Mouse (Mus musculus) heart, embryonic 14.5 days (tissue): ENCODE results near the gene Vmn2r1. TPM values are rescaled to one million over a fixed set of nuclear protein-coding genes. Genes with fewer than 3 reads are reported as not detected.

Experiments
- ATAC-seq: fragments of 200-750 bp; cut with Nextera tagmentation; 2 replicates; pipeline ENCODE4 v1.8.0; 2017; ENCODE audit warnings: low read depth, moderate TSS enrichment; ENCODE audit not compliant: insufficient number of reproducible peaks, insufficient read depth, low FRiP score
- H3K27ac ChIP-seq, 2 experiments: fragments of 200-500 bp in 1 of 2; fragments of 300-500 bp in 1 of 2; sonication (generic) in 1 of 2; replicated peaks in 1 of 2; 2 replicates each; pipeline ENCODE4 v1.5.1; 2012 to 2014; ENCODE audit warnings: low read depth in 2 of 2, low read length in 2 of 2, control low read depth in 1 of 2, mild to moderate bottlenecking in 1 of 2, mixed read lengths in 1 of 2; ENCODE audit not compliant: control insufficient read depth in 1 of 2, insufficient read depth in 1 of 2
- H3K27me3 ChIP-seq: fragments of 300-500 bp; sonication (generic); 2 replicates; pipeline ENCODE4 v1.6.1; 2014; ENCODE audit warnings: mild to moderate bottlenecking, low read length, control low read depth; ENCODE audit not compliant: control insufficient read depth, insufficient read depth
- H3K36me3 ChIP-seq: fragments of 300-500 bp; sonication (generic); 2 replicates; pipeline ENCODE4 v1.6.1; 2014; ENCODE audit warnings: mild to moderate bottlenecking, control low read depth, low read length, mixed read lengths; ENCODE audit not compliant: control insufficient read depth, insufficient read depth
- H3K4me1 ChIP-seq, 2 experiments: fragments of 200-500 bp in 1 of 2; fragments of 300-500 bp in 1 of 2; sonication (generic) in 1 of 2; 2 replicates each; pipeline ENCODE4 v1.6.1; 2012 to 2014; ENCODE audit warnings: low read length in 2 of 2, control low read depth in 1 of 2, mixed read lengths in 1 of 2; ENCODE audit not compliant: control insufficient read depth in 2 of 2, insufficient read depth in 2 of 2
- H3K4me2 ChIP-seq: fragments of 300-500 bp; sonication (generic); 2 replicates; pipeline ENCODE4 v1.6.1; 2014; ENCODE audit warnings: mild to moderate bottlenecking, low read length
- H3K4me3 ChIP-seq, 2 experiments: fragments of 200-500 bp in 1 of 2; fragments of 300-500 bp in 1 of 2; sonication (generic) in 1 of 2; 2 replicates each; pipeline ENCODE4 v1.5.1; 2012 to 2014; ENCODE audit warnings: low read length in 2 of 2, mild to moderate bottlenecking in 2 of 2, control low read depth in 1 of 2, low read depth in 1 of 2, moderate library complexity in 1 of 2; ENCODE audit not compliant: control insufficient read depth in 1 of 2, insufficient read depth in 1 of 2
- H3K9ac ChIP-seq: fragments of 300-500 bp; sonication (generic); 2 replicates; pipeline ENCODE4 v1.6.1; 2014; ENCODE audit warnings: mild to moderate bottlenecking, low read length
- H3K9me3 ChIP-seq: fragments of 300-500 bp; sonication (generic); 2 replicates; pipeline ENCODE4 v1.6.1; 2016; ENCODE audit warnings: low read length, control low read depth; ENCODE audit not compliant: control insufficient read depth
- WGBS: fragments of 180-500 bp; shearing (Covaris S2); extraction: QIAGEN DNeasy Blood & Tissue Kit; methylation state at CpG from one replicate; pipeline ENCODE4 v1.1.7; 2014; 5-methylcytosine and 5-hydroxymethylcytosine counted together
- polyA plus RNA-seq: library from polyadenylated mRNA; unstranded; fragments of >200 nt; fragmentation: Nextera tagmentation; extraction: Ambion mirVana; gene quantifications from 2 replicates; pipeline ENCODE4 v1.2.1, GENCODE M21; 2014

Gene Vmn2r1
- polyA plus RNA-seq, result not detected in 2 replicates

DNA sequence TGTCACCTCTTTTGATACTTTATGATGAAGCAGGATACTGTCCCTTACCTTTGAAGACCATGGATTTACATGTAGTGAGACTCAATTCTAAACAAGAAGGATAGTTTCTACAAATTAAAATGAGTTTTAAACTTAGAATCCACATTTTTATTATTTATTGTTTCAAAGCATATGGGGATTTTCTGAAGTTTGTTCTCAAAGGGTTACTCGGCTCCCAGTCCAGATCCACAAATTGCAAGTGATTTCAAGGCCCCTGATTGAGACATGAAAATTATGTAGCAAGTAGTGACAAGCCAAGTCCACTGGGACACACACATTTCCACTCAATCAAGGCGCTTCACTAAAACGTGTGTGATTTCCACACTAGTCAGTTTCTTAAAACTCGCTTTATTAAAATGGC, at the start of gene Vmn2r1:
Gene Vmn2r1 (plus strand): TSS at position 301 of the 400 bp plus-strand sequence.
- WGBS, result 75% methylated on average over 4 of the region's 4 CpGs

DNA sequence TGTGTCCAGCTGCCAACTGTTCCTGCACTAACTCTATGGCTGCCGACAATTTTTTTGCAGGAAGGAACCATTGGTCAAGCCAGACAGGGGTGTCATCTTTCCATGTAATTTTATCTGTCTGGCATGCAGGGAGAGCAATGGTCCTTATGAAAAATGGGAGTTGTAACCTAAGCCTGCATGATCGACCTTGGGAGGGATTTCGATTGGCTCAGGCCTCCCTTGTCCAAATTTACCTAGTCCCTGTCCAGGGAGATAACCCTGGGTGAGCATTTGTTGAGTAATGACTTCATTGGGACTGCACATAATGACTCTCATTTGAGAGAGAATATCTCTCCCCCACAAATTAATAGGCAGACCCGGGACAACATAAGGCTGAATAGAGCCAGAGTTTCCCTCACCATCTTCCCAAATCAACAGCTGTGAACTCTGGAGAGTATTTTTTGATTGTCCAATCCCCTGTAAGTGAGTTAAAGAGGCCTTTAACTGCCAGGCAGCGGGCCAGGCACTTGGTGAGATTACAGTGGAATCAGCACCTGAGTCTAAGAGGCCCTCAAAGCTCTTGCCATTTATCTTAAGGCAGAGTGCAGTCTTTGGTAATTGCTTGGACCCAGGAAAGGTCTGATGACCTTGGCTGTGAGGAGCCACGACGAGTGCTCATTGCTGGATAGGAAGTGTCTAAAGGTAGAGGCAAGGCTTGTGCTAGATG, 43.1 kb upstream of the Vmn2r1 start:
- 50% methylated on average over 7 of the region's 7 CpGs for WGBS
- no peak overlapping the region for H3K4me3 ChIP-seq
- no peaks in the 10 kb centered on the region for H3K9me3 ChIP-seq

More for the DNA sequence above, at the start of gene Vmn2r1:
- no peak within 1 kb of the TSS for H3K27ac ChIP-seq
- no peaks in the 10 kb centered on the region for H3K9me3 ChIP-seq
- H3K27me3 ChIP-seq, result no peaks in the 10 kb centered on the region
- no peak within 1 kb of the TSS for H3K9ac ChIP-seq
- H3K4me1 ChIP-seq, result no peaks in the 10 kb centered on the region
- no peaks in the 10 kb centered on the region for H3K36me3 ChIP-seq
- no peak within 1 kb of the TSS for H3K4me2 ChIP-seq
- no peak within 1 kb of the TSS for H3K4me3 ChIP-seq
- ATAC-seq, result no peak

DNA sequence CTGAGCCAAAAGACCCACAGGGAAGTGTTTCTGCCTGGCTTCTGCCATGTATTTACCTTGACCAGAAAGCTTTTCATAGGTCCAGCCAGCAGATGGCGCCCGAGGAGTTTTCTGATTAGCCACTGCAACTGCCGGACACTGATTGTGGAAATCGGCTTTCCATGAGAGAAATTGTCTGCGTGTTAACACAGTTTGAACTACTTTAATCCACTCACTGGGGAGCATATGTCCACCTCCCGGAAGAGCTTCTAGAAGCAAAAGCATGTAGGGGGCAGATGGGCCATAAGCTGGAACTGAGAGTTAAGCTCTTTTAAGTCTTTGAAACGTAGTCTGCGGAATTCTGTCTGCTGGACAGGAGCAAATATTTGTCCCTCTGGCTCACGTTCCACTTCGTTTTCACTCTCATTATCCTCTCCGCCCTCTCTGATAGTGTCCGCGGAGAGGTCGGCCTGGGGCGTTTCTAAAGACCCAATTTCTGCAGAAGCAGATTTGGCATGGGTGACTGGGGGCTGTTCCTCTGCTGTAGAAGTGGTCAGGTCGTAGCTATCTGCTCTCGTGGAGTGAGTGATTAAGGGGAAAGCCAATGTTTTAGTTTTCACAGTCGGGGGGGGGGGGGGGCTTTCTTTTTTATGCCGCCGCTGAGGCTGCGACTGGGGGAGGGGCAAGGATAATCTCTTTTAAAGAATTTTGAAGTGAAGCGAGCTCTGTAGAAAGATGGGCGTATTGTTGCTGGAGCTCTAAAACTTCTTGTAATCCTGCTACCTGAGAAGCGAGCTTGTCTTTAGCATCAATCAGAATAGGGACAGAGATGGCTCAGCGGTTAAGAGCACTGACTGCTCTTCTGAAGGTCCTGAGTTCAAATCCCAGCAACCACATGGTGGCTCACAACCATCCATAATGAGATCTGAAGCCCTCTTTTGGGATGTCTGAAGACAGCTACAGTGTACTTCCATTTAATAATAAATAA, 41.2 kb upstream of the Vmn2r1 start:
- WGBS, result 9% methylated on average over 25 of the region's 25 CpGs
- ATAC-seq, result no peak
- peak overlapping the region; percentile 69 for H3K9ac ChIP-seq

More for the DNA sequence above, 43.1 kb upstream of the Vmn2r1 start:
- no peaks in the 10 kb centered on the region for H3K36me3 ChIP-seq
- no peak overlapping the region for H3K9ac ChIP-seq
- H3K4me2 ChIP-seq, result no peak overlapping the region
- ATAC-seq, result no peak
- H3K27ac ChIP-seq, result no peak overlapping the region
- peaks cover 0 to 3% of the 10 kb centered on the region in 2 experiments; a peak in 1 of 4 replicates for H3K4me1 ChIP-seq
- H3K27me3 ChIP-seq, result no peaks in the 10 kb centered on the region

DNA sequence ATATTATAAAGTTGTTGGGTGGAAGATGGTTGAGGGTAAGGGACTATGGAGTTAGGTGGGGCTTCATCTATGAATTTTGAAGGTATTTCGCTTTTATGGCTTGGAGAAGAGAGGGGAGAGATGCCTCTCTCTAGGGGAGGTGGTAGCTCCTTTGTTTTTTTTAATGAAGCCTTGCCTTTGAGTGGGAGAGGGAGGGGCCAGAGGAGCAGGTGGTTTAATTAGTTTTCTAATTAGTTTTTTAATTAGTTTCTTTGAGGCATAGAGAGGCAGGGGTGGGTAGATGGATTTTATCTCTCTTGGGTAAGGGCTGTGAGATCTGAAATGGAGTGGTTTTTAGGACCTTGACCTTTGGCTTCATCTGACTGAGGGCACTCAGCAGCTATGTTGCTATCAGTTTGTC, 31.4 kb downstream of the Vmn2r1 start:
- Histone ChIP-seq H3K27ac (no peak overlapping the region), H3K27me3 (no peaks in the 10 kb centered on the region), H3K9me3 (no peaks in the 10 kb centered on the region), H3K4me3 (no peak overlapping the region), H3K4me1 (no peaks in the 10 kb centered on the region), H3K4me2 (no peak overlapping the region), H3K36me3 (no peaks in the 10 kb centered on the region), H3K9ac (no peak overlapping the region)
- 81% methylated on average over 1 of the region's 1 CpGs for WGBS
- no peak for ATAC-seq

More for the DNA sequence above, 41.2 kb upstream of the Vmn2r1 start:
- Histone ChIP-seq H3K9me3 (no peaks in the 10 kb centered on the region), H3K27me3 (no peaks in the 10 kb centered on the region), H3K4me1 (peaks cover 0 to 3% of the 10 kb centered on the region in 2 experiments; a peak in 1 of 4 replicates), H3K27ac (peak overlapping the region; percentile 51 to 71), H3K4me3 (peak overlapping the region; percentile 50 to 53), H3K4me2 (peak overlapping the region; percentile 80), H3K36me3 (no peaks in the 10 kb centered on the region)

DNA sequence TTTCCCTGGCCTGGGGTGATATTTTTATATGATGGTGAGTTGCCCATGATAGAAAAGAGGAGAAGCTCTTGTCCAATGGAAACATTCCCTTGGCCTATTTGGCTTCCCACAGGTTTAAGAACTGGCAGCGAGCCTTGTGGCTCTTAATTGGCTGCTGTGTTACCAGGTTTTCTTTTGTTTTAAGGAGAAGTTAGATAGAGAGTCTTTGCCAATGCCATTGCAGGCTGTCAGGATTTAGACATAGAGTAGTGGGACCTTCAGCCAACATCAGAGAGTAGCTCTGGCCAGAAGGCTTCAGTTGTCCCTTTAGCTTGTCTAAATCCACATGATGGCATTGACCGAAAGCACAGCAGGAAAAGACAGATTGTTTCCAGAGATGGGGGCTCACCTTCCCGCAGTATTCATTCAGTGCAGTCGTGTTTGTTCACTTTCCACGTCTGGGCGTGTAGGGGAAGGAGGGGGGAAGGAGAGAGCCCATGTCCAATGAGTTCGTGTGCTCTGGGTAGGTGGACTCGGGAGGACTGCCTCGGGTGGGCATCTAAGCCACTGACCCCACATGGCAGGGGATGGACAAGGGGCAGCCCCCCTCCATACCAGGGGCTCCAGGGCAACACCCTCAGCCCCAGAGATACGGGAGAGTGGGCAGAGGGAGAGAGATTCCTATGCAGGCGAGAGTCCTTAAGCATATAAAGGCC, 32.2 kb downstream of the Vmn2r1 start:
- no peak for ATAC-seq
- 88% methylated on average over 11 of the region's 11 CpGs for WGBS

DNA sequence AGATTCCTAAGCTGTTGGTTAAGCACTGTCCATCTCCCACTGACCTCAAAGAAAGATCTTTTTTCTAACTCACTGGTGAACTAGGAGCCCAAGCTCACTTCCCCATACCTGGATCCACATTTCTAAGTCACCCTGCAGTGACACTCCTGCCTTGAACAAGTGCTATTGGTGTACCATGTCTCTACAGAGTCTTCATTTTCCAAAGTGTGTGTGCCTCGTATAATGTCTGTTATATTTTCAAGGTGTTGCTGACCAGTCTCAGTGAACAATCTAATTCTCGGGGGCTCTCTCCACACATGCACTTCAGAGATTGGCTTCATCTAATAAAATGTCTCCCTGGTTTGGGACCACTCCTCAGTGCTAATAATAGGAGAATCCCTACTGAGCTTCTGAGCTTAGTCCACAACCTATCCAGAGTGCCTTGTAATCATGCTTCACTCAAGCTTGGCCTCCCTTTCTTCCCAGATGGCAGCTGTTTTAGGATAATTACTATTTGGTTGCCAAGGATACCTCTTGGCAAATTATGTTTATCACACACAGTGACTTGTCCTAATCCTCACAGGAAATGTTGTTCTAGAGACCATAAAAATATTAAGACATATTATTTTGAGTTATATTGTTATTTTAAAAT, 60.6 kb downstream of the Vmn2r1 start, which contains the start of gene Vmn2r2:
Gene Vmn2r2 (minus strand): TSS at position 51 of the 631 bp plus-strand sequence.
- 75% methylated on average over 2 of the region's 2 CpGs for WGBS
- no peak within 1 kb of the TSS for H3K27ac ChIP-seq
- H3K36me3 ChIP-seq, result no peaks in the 10 kb centered on the region
- H3K4me1 ChIP-seq, result no peaks in the 10 kb centered on the region
- H3K27me3 ChIP-seq, result no peaks in the 10 kb centered on the region
- ATAC-seq, result no peak
- no peak within 1 kb of the TSS for H3K4me2 ChIP-seq
- H3K9me3 ChIP-seq, result no peaks in the 10 kb centered on the region
- no peak within 1 kb of the TSS for H3K4me3 ChIP-seq
- no peak within 1 kb of the TSS for H3K9ac ChIP-seq

More for the DNA sequence above, 32.2 kb downstream of the Vmn2r1 start:
- no peak overlapping the region for H3K4me3 ChIP-seq
- no peaks in the 10 kb centered on the region for H3K27me3 ChIP-seq
- H3K9ac ChIP-seq, result no peak overlapping the region
- H3K4me1 ChIP-seq, result no peaks in the 10 kb centered on the region
- H3K27ac ChIP-seq, result no peak overlapping the region
- H3K36me3 ChIP-seq, result no peaks in the 10 kb centered on the region
- H3K4me2 ChIP-seq, result no peak overlapping the region
- H3K9me3 ChIP-seq, result no peaks in the 10 kb centered on the region
